Mouse (Mus musculus): ENCODE data around the gene Gm21828. TPM values are rescaled to one million over a fixed set of nuclear protein-coding genes. Genes with fewer than 3 reads are reported as not detected.
"Not testable (repeated sequence)": the region's sequence is repeated elsewhere in the genome, so short reads cannot be mapped to it uniquely, and the experiment has no call there.

Gene Gm21828
- not detected in 2 replicates for polyA plus RNA-seq (2012; rRNA removed)

DNA sequence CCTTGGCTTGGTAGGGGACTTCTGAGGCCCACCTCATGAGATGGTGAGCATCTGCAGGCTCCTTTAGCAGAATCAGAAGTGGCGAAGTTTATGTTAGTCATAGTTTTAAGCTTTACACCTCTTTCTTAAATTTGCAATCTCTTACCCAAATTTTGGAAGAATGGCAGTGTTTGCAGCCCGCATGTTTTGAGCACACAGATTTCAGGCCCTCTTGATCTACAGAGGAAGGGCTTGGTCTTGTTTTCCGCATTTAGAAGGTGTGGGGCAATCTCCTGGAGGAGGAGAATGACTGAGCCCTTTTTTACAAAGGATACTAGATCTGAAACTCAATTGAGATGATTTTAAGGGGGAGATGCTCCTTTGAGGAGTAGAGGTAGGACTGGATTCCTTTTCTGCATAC, at the start of gene Gm21828:
Gene Gm21828, minus strand, starts transcription at position 101 of the 400 bp plus-strand sequence.
- DNase-seq (ENCODE audit: low read depth) = not testable (repeated sequence)

- DNase-seq (ENCODE audit: low read depth) = not testable (repeated sequence)
Measured at GRCm38 (mm10) chrY:13252091-13252490, 28.4 kb upstream of the Gm21828 start, which contains the start of the genes Gm21440 and Gm21454. TSS of gene Gm21440 (plus strand) at chrY:13252391. TSS of gene Gm21454 (plus strand) at chrY:13252442.

Other genes with a start within 250 kb of the Gm21828 start
- not detected in 2 replicates for gene Gm20807, start 181.0 kb downstream of the Gm21828 start, polyA plus RNA-seq (2012; rRNA removed)
- not detected in 2 replicates for gene Gm21891, start 90.4 kb downstream of the Gm21828 start, polyA plus RNA-seq (2012; rRNA removed)
- gene Gm21425, start 62.0 kb downstream of the Gm21828 start, polyA plus RNA-seq (2012; rRNA removed) = not detected in 2 replicates
- not detected in 2 replicates for gene Gm21440, start 28.5 kb upstream of the Gm21828 start, polyA plus RNA-seq (2012; rRNA removed)
- not detected in 2 replicates for gene Gm21454, start 28.5 kb upstream of the Gm21828 start, polyA plus RNA-seq (2012; rRNA removed)
- gene Gm21725, start 125.1 kb upstream of the Gm21828 start, polyA plus RNA-seq (2012; rRNA removed) = not detected in 2 replicates
- not detected in 2 replicates for gene Gm21866, start 241.7 kb upstream of the Gm21828 start, polyA plus RNA-seq (2012; rRNA removed)